Mouse (Mus musculus): Measurements from ENCODE around the gene Gpr75. TPM values are rescaled to one million over a fixed set of nuclear protein-coding genes. Genes with fewer than 3 reads are reported as not detected.

The Gpr75 gene
- 0.54 and 0.94 TPM in 2 replicates for polyA plus RNA-seq (2015; fragmentation: Nextera tagmentation; extraction: Ambion mirVana)

DNA sequence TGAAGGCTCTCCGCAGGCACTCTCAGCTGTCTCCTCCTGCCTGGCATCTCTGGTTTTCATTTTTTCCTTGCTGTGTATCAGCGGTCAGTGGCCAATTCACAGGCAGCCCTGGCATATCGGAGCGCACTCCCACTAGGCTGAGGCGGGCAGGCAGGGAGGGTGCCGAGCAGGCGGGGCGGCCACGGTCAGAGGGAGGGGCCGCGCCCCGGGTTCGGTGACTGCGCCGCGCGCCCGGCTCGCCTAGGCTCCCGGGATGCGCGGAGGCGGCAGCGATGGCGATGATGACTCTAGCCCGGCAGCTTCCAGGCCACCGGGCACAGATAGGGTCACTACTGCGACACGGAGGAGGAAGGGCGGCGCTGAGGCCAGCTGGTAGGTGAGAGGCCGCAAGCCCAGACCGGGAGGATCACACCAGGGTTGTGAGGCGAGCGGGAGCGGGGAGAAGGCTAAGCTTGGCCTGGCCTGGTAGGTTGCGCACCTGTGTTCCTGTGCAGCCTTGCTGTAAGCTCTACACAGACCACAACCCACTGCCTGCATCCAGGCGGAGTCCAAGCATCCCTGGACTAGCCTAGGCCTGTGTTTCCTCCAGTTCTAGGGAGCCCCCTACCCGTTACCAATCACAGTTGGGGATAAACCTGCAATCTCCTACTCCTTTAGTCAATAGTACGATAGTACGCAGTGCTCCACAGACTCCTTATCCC lies at the start of gene Gpr75, which contains the start of gene Asb3:
TSS of gene Gpr75 (plus strand) at position 188 of the 701 bp plus-strand sequence.
TSS of gene Asb3 (plus strand) at position 246 of the 701 bp plus-strand sequence.
- no peak within 1 kb of the TSS for H3K27ac ChIP-seq
- H3K27me3 ChIP-seq, result no peaks in the 10 kb centered on the region
- H3K4me1 ChIP-seq, result peaks cover 8% of the 10 kb centered on the region; the same call in 1 of the 2 replicates
- WGBS, result 3% methylated on average over 41 of the region's 41 CpGs
- peak within 1 kb of the TSS; percentile 96 for H3K4me2 ChIP-seq
- H3K9ac ChIP-seq, result peak within 1 kb of the TSS; percentile 78
- H3K4me3 ChIP-seq, result peak within 1 kb of the TSS; percentile 56
- H3K9me3 ChIP-seq, result no peaks in the 10 kb centered on the region
- 0 out of 2 replicates have a peak, but pooled peaks cover 3% of the 10 kb centered on the region for H3K36me3 ChIP-seq
- peak; percentile 88 for ATAC-seq (ENCODE audit: insufficient number of reproducible peaks, insufficient read depth, low FRiP score, low TSS enrichment, low read depth)

DNA sequence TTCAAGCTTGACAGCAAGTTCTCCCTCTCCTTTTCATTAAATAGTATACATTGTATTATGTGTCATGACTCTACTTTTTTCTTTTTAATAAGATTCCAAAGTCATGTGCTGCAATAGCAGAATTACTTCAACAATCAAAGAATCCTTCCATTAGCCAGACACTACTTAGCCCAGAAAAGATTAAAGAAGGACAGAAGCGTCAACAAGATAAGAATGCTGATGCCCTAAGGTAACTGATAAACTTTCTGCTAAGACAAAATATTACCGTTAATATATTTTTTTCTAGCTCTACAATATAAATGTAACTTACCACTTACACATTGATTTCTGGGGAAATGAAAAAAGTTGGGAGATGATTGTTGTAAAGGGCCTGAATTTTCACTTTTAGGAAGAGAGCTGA lies 46.4 kb upstream of the Gpr75 start:
- 95% methylated on average over 2 of the region's 2 CpGs for WGBS
- Histone ChIP-seq H3K9ac (no peak overlapping the region), H3K4me1 (no peaks in the 10 kb centered on the region), H3K9me3 (no peaks in the 10 kb centered on the region), H3K36me3 (peaks cover 66% of the 10 kb centered on the region), H3K4me2 (no peak overlapping the region), H3K27me3 (no peaks in the 10 kb centered on the region), H3K27ac (no peak overlapping the region), H3K4me3 (no peak overlapping the region)
- no peak for ATAC-seq (ENCODE audit: insufficient number of reproducible peaks, insufficient read depth, low FRiP score, low TSS enrichment, low read depth)

DNA sequence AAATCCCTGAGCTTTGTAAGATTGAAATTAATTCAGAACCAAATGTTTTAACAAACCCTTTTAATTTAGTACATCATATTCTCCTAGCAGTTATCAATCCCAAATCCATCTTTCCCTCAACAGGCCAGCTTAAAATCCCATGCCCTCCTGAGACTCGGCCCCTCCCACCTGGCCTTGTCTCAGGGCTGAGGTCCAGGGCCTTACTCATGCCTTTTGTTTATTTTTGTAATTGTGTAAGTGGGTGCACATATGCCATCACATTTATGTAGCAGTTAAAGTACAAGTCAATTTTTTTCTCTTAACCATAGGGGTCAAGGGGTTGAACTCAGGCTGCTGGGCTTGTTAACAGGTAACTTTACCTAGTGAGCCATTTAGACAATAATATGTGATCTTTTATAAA lies 40.8 kb upstream of the Gpr75 start:
- H3K36me3 ChIP-seq, result peaks cover 60% of the 10 kb centered on the region
- H3K4me3 ChIP-seq, result no peak overlapping the region
- H3K27ac ChIP-seq, result no peak overlapping the region
- H3K4me2 ChIP-seq, result no peak overlapping the region
- 92% methylated on average over 1 of the region's 1 CpGs for WGBS
- H3K9ac ChIP-seq, result no peak overlapping the region
- ATAC-seq (ENCODE audit: insufficient number of reproducible peaks, insufficient read depth, low FRiP score, low TSS enrichment, low read depth), result no peak
- H3K4me1 ChIP-seq, result no peaks in the 10 kb centered on the region
- H3K27me3 ChIP-seq, result no peaks in the 10 kb centered on the region
- H3K9me3 ChIP-seq, result no peaks in the 10 kb centered on the region

DNA sequence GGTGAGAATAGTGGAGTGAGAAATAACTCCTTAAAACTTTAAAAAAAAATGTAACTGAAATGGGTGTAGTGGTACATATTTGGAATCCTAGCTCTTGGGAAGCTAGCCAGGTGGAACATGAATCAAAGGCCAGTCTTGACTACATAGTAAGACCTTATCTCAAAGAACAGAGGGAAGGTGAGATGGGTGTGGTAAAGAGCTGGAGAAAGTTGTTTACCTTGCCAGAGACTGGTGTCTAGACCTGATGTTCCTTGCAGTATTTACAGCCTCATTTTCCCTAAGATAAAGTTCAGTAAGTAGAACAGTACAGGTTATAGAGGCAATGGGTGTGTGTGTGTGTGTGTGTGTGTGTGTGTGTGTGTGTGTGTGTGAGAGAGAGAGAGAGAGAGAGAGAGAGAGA lies 12.7 kb upstream of the Gpr75 start:
- no peak overlapping the region for H3K4me3 ChIP-seq
- H3K9ac ChIP-seq, result no peak overlapping the region
- ATAC-seq (ENCODE audit: insufficient number of reproducible peaks, insufficient read depth, low FRiP score, low TSS enrichment, low read depth), result no peak
- H3K27me3 ChIP-seq, result no peaks in the 10 kb centered on the region
- H3K27ac ChIP-seq, result no peak overlapping the region
- H3K4me1 ChIP-seq, result no peaks in the 10 kb centered on the region
- H3K36me3 ChIP-seq, result peaks cover 42% of the 10 kb centered on the region
- no peak overlapping the region for H3K4me2 ChIP-seq
- no peaks in the 10 kb centered on the region for H3K9me3 ChIP-seq

DNA sequence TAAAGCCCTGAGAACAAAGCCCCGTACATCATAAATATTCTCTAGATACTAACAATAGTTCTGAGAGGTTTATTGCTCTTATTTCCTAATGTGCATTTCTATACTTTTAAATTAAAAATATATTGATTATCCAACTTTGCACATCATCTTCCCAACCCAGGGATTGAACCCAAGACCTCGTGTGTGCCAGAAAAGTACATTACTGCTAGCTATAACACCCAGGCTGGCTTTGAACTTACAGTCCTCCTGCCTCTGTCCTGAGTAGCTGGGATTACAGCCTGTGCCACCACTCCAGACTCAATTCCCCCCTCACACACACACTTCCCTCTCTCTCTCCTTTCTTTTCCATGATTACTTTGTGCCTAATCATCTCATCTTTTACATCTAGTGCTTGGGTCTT lies 3.0 kb downstream of the Gpr75 start:
- Histone ChIP-seq H3K36me3 (no peaks in the 10 kb centered on the region), H3K9me3 (no peaks in the 10 kb centered on the region), H3K4me2 (no peak overlapping the region), H3K4me3 (no peak overlapping the region), H3K9ac (no peak overlapping the region), H3K27ac (no peak overlapping the region), H3K4me1 (peaks cover 8% of the 10 kb centered on the region; the same call in 1 of the 2 replicates), H3K27me3 (no peaks in the 10 kb centered on the region)
- ATAC-seq (ENCODE audit: insufficient number of reproducible peaks, insufficient read depth, low FRiP score, low TSS enrichment, low read depth), result no peak
- 86% methylated on average over 2 of the region's 2 CpGs for WGBS

DNA sequence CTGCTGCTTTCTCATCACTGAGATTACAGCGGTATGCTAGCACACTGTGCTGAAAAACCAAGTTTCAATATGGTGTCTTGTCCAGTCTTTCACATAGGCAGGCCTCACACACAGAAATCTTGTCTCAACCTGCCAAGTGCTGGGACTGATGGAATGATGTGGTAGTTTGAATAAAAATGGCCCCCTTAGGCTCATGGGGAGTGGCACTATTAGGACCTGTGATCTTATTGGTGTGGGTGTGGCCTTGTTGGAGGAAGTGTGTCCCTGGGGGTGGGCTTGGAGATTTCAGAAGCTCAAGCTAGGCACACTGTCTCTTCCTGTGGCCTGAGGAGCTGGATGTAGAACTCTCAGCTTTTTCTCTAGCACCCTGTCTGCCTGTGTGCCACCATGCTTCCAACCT lies 11.0 kb downstream of the Gpr75 start:
- Histone ChIP-seq H3K27me3 (no peaks in the 10 kb centered on the region), H3K9ac (no peak overlapping the region), H3K4me1 (no peaks in the 10 kb centered on the region), H3K4me2 (no peak overlapping the region), H3K36me3 (no peaks in the 10 kb centered on the region), H3K27ac (no peak overlapping the region), H3K9me3 (no peaks in the 10 kb centered on the region), H3K4me3 (no peak overlapping the region)
- WGBS, result 86% methylated on average over 1 of the region's 1 CpGs
- ATAC-seq (ENCODE audit: insufficient number of reproducible peaks, insufficient read depth, low FRiP score, low TSS enrichment, low read depth), result no peak

DNA sequence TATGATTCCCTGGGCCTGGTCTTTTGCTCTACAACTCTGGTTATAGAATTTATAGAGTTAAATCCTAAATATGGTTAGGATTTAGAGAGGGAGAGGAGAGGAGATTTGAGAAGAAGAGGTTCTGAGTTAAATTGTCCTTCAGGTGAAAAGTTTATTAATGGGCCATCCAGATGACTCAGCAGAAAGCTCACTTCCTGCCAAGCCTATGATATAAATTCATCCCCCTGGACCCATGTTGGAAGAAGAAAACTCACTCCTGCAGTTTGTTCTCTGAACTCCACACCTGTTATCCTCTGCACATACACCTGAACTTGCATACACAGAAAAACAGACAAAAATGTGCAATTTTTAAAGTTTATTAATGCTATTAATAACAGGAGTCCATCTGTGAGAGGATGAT lies 14.2 kb downstream of the Gpr75 start:
- Histone ChIP-seq H3K36me3 (no peaks in the 10 kb centered on the region), H3K9ac (no peak overlapping the region), H3K27me3 (no peaks in the 10 kb centered on the region), H3K4me1 (no peaks in the 10 kb centered on the region), H3K9me3 (no peaks in the 10 kb centered on the region), H3K4me2 (no peak overlapping the region), H3K4me3 (no peak overlapping the region), H3K27ac (no peak overlapping the region)
- ATAC-seq (ENCODE audit: insufficient number of reproducible peaks, insufficient read depth, low FRiP score, low TSS enrichment, low read depth), result no peak

DNA sequence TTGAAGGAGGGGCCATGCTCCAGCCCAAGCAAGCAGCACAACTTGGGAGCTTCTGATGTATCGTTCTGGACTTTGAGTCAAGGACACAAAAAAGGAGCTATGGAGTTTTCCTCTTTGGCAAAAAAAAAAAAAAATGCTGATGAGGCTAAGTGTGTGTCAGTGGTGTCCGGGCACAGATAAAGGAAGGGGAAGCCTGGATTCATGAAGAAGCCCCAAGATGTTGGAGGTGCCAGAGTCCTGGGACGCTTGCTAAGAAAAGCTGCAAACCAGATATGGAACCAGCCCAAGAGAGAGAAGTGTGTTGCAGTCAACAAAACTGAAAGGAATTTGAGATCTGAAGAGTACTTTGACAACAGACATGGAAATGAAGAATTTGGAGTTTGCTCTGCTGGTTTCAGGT lies 27.2 kb downstream of the Gpr75 start:
- Histone ChIP-seq H3K27me3 (no peaks in the 10 kb centered on the region), H3K9me3 (no peaks in the 10 kb centered on the region), H3K9ac (no peak overlapping the region), H3K36me3 (peaks cover 3% of the 10 kb centered on the region; the same call in 1 of the 2 replicates), H3K4me1 (no peaks in the 10 kb centered on the region), H3K4me3 (no peak overlapping the region), H3K27ac (no peak overlapping the region), H3K4me2 (no peak overlapping the region)
- 94% methylated on average over 3 of the region's 3 CpGs for WGBS
- ATAC-seq (ENCODE audit: insufficient number of reproducible peaks, insufficient read depth, low FRiP score, low TSS enrichment, low read depth), result no peak

DNA sequence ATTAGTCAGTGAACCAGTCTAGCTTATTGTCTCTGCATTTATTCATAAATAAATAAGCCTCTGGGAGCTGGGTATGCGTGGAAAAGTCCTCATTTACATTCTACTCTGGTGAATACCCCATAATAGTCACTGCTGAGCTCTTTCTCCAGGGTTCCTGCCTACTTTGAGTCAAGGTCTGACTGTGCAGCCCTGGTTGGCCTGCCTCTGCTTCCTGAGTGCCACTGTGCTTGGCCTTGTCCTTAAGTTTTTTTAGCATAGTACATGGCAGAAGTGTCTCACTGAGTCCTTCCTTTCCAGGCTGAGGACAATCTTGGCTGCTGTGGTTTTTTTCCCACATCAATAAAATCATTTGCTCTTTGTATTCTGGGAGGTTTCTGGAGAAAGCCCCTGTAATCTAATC lies 35.5 kb downstream of the Gpr75 start:
- H3K9ac ChIP-seq, result no peak overlapping the region
- H3K36me3 ChIP-seq, result peaks cover 10% of the 10 kb centered on the region
- no peaks in the 10 kb centered on the region for H3K9me3 ChIP-seq
- no peaks in the 10 kb centered on the region for H3K27me3 ChIP-seq
- no peaks in the 10 kb centered on the region for H3K4me1 ChIP-seq
- no peak for ATAC-seq (ENCODE audit: insufficient number of reproducible peaks, insufficient read depth, low FRiP score, low TSS enrichment, low read depth)
- no peak overlapping the region for H3K4me3 ChIP-seq
- H3K27ac ChIP-seq, result no peak overlapping the region
- H3K4me2 ChIP-seq, result no peak overlapping the region
- 78% methylated on average over 1 of the region's 1 CpGs for WGBS

DNA sequence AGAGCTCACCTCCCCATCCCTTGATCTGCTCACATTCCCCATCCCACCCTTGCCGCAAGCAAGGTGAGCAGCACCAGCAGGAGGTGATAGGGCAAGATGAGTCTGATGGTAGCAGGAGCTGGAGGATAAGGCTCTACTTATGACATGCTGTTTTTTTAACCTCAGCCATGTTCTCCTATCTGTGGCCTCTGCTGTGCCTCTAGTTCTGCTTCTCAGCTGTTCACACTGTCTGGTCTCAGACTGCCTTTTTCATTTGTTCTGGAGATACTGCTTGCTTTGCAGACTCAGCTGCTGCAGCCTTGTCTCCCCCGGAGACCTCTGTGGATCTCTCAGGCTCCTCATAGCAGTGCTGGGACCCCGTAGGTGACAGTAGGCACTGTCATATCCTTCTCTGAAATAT lies 38.1 kb downstream of the Gpr75 start:
- Histone ChIP-seq H3K9me3 (no peaks in the 10 kb centered on the region), H3K9ac (no peak overlapping the region), H3K27ac (no peak overlapping the region), H3K27me3 (no peaks in the 10 kb centered on the region), H3K36me3 (peaks cover 28% of the 10 kb centered on the region), H3K4me1 (no peaks in the 10 kb centered on the region), H3K4me2 (no peak overlapping the region), H3K4me3 (no peak overlapping the region)
- WGBS, result 93% methylated on average over 3 of the region's 3 CpGs
- no peak for ATAC-seq (ENCODE audit: insufficient number of reproducible peaks, insufficient read depth, low FRiP score, low TSS enrichment, low read depth)

DNA sequence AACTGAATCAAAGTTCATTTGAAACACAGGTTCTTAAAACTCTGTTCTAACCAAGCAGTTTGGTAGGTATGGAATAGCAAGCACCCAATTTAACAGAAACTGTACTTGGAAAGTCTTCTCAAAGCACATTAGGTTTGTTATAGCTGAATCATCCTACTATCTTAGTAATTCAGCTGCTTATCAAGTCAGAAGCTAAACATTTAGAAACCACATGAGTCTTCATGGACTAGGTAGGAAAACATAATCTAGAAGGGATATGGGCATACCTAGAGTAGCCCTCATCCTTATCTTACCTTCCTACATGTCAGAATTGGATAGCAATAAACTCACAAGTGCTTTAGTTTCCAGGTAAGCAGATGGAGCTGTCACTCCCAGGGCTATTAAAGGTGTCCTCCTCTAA lies 42.9 kb downstream of the Gpr75 start:
- Histone ChIP-seq H3K27me3 (no peaks in the 10 kb centered on the region), H3K4me2 (no peak overlapping the region), H3K4me1 (no peaks in the 10 kb centered on the region), H3K9me3 (no peaks in the 10 kb centered on the region), H3K36me3 (peaks cover 51% of the 10 kb centered on the region), H3K27ac (no peak overlapping the region), H3K9ac (no peak overlapping the region), H3K4me3 (no peak overlapping the region)
- no peak for ATAC-seq (ENCODE audit: insufficient number of reproducible peaks, insufficient read depth, low FRiP score, low TSS enrichment, low read depth)

DNA sequence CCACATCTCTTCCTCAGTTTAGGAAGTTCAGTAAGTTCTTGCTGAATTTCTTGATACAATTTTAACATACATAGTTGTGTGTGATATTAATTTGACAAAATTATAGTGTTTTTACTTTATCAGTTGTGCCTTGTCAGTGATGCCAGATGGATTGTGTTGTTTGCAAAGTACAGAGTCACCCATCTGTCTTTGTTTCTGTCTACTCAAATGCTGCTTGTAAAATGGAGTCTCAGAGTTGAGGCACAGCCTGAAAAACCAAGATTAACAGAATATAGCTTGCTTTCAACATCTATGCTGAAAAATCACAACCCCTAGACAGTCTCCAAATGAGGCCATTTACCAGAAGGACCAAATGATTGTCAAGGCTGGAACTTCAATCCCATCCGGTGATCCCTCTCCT lies 43.3 kb downstream of the Gpr75 start:
- Histone ChIP-seq H3K27me3 (no peaks in the 10 kb centered on the region), H3K36me3 (peaks cover 52% of the 10 kb centered on the region), H3K27ac (no peak overlapping the region), H3K4me2 (no peak overlapping the region), H3K4me3 (no peak overlapping the region), H3K9ac (no peak overlapping the region), H3K9me3 (no peaks in the 10 kb centered on the region), H3K4me1 (no peaks in the 10 kb centered on the region)
- 85% methylated on average over 1 of the region's 1 CpGs for WGBS
- ATAC-seq (ENCODE audit: insufficient number of reproducible peaks, insufficient read depth, low FRiP score, low TSS enrichment, low read depth), result no peak
